Mouse (Mus musculus) gastrocnemius, postnatal 10 days (tissue): Measurements from ENCODE around the gene Tmem39b. TPM values are rescaled to one million over a fixed set of nuclear protein-coding genes. Genes with fewer than 3 reads are reported as not detected.
"Not testable (repeated sequence)": the region's sequence is repeated elsewhere in the genome, so short reads cannot be mapped to it uniquely, and the experiment has no call there.

Experiments
- DNase-seq: peaks from one replicate; pipeline ENCODE4 v3.0.0; 2021; ENCODE audit warnings: mixed read lengths
- long read RNA-seq, 2 experiments: library from polyadenylated mRNA; stranded (forward); transcript quantifications; one replicate each; pipeline ENCODE4 v2.0.0; 2021
- total RNA-seq, 2 experiments: library from RNA; stranded (reverse); gene quantifications; 2 replicates each; pipeline ENCODE4 v1.2.3; 2021

Tmem39b gene
- 1 to 10 TPM; 3.7 to 6.7 TPM for total RNA-seq
- long read RNA-seq, experiment 1: 0 reads
- long read RNA-seq, experiment 2, partial matches to known transcripts: 1 of 1 reads
- long read RNA-seq, experiment 2, other reads (novel, unspliced or antisense): 0 of 1 reads

DNA sequence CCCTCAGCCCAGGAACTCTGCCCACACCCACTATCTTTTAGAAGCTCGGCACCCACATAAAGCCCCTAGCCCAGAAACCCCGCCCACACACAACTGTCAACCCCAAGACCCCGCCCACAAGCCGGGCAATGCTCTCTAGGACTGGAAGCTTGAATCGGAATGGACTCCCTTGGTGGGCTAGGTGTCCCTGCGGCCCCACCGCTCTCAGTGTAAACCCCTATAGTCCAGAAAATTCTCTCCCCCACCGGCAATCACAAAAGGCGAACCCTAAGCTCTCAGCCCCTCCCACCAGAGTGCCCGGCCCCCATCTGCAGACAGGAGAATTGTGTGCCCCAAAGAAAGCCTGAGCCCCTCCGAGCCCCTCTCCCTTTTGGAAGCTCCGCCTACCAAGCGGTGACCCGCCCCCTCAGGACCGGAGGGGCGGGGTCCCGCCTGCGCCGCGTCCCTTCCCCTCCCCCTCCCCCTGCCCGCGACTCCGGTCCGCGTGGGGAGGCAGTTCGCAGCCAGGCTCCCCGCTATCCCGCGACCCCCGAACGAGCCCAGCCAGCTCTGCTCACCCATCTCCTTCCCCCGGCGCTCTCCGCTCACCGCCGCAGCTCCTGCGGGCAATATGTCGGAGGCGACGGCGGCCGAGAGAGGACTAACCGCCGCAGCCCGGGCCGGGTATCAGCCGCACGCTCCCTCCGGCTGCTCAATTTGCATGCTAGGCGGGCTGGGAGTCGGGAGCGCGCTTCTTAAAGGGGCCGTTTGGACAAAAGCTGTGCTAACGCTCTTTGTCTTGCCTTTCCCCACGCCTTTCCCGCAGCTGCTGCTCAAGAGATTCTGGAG, at the start of gene Tmem39b:
Gene Tmem39b (minus strand): TSS at position 681 of the 828 bp plus-strand sequence.
- DNase-seq: peak; percentile 87

DNA sequence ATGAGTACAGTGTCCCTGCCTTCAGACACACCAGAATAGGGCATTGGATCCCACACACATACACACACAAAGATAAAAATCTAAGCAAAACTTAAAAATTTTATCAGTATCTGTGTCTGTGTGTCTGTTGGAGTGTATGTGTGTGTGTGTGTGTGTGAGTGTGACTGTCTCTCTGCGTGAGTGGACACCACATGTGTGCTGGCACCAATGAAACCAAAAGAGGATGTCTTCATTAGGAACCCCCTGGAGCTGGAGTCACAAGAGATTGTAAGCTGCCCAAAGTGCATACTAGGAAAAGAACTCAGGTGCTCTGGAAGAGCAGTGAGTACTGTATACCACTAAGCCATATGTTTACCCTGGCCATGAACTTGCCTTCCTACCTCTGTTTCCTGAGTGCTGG, 49.5 kb upstream of the Tmem39b start:
- no peak for DNase-seq

DNA sequence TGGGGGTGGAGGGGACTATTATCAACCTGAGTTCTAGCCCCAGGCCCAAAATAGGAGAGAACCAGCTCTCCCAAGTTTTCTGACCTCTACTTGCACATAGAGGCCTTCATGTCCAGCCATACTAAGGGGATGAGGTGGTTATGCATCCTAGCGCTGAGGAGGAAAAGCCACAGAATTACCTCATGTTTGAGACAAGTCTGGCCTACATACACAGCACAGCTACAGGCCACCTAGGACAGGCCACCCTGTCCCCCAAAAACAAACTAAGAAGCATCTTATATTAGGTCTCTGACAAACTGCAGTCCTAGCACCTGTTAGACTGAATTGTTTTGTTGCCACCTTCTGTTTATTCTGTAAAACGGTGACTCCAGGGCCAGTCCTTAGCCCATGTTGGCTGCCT, 46.9 kb upstream of the Tmem39b start:
- DNase-seq: no peak

DNA sequence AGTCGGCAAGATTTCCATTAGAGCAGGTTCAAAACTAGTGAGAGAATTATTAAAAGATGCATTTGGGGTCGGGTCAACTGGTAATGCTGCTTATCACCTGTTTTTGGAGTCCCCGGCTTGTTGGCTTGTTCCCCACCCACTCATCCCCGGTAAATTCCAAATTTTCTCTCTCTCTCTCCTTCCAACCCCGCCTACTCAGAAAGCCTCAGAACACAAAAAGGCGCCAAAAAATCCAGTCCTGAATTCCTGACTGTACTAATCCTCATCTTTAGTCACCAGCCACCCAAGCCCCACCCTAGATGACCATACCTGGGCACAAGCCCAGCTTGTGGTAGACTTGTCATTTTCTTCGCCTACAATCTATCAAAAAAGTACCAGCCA, 46.4 kb upstream of the Tmem39b start:
- DNase-seq: peak; percentile 12

DNA sequence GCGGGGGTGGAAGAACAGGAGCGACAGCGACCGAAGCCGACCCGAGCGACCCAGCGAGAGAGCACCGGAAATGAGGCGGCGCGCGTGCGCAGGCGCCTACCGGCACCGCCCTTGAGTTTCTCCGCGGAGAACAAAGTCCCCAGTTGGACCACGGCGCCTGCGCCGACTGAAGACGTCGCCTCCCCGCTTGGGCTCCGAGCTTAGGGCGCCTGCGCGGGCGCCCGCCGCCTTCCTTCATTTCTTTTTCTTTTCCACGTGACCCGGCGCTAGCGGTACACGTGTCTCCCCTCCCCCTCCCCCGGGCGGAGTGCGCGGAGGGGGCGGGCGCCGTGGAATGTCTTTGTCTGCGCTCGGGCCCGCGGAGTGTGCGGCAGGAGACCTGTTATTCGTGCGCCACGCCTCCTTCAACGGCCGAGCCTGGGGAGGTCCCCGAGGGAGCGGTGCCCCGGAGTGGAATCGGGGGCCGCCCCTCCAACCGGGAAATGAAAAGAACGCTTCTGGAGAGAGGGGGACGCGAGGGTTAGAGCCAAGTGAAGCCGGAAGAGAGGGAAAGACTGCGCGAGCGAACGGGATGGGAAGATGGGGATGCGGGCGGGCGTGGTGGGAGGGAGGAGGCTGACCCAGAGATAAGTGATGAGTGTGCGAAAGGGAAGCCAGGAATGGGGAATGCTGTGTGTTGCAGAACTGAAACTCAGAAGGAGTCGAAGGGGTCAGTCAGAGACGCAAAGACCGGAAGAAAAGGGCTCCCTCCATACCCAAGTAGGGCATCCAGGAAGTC, 45.8 kb upstream of the Tmem39b start, which contains the start of gene Khdrbs1:
Gene Khdrbs1 (minus strand): TSS at position 72 of the 778 bp plus-strand sequence.
- peak; percentile 97 for DNase-seq

DNA sequence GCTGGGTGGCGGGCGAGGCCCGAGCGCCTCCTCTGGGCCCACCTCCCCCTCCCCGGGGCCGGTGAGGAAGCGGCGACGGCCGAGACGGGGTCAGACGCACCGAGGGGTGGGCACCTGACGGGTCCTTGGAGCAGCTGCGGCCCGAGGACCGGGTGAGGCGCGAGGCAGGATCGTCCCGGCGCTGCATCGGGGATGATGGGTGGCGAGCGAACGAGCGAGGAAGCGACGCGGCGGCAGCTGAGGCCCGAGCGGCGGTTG, 45.3 kb upstream of the Tmem39b start:
- no peak for DNase-seq

DNA sequence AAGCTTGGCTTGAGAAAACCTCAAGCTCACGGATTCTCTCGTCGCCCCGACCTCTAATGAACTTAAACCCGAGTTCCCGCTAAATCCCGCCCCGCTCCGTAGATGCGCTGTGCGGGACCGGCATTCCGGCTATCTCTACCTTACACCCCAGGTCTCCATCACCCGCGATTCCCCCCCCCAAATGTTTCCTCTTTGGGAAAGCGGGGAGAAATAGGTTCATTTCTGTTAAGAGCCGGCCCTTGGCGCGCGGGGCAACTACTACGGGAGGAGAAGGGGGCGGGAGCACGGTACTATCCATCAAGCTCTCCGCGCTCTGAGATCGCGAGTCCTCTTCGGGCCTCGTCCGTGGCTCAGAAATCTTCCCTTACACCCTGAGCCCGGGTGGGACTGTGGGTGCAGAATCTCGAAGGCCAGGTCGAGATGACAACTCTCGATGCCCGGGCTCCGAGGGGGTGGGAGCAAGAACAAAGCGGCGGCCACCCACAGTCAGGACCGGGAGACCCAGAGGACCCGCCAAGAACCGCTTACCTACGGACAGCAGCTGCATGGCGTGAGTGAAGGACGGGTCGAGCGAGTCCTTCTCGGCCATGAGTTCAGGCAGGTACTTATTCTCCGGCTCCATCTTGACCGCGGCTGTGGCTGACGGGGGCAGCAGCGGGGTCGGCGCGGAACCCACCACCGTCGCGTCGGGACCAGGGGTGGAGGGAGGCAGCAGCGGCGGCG, 44.8 kb upstream of the Tmem39b start:
- peak; percentile 47 for DNase-seq

DNA sequence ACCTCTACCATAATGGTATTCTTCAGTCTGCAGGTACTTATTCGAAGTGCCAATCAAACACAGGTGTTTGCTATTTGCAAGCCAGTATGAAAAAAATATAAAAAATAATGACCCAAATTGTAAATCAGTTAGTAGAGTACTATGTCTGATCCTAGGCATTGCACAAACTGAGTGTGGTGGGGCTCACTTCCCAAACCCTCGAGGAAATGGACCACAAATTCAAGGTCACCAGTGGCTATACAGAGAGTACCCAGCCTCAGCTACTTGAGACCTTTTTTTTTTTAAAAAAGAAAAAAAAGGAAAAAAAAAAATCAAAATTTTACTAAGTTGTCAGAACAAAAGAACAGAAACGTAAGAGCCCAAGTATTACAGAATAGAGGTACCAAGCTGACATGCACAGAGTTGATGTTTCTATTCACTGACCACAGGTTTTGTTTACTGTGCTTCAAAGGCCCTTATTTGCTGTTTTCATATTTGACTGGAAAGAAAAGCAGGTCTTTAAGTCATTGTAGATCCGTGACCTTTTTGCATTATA, 42.5 kb upstream of the Tmem39b start:
- DNase-seq: no peak

DNA sequence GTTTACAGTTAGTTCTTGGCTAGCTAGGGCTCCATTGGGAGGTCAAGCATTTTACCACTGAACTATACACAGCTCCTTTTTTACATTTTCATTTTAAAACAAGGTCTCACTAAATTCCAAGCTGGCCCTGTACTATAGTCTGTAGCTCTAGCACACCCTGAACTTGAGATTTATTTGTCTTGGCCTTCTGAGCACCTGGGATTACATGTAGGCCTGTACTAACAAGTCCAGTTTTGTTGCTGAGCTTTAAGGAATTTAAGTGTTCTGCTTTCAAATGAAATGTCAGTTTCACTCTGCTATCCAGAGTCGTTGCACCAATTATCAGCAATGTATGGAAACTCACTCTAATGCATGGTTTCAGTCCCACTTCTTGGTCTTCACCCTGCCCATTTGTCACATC, 39.5 kb upstream of the Tmem39b start:
- DNase-seq: no peak

DNA sequence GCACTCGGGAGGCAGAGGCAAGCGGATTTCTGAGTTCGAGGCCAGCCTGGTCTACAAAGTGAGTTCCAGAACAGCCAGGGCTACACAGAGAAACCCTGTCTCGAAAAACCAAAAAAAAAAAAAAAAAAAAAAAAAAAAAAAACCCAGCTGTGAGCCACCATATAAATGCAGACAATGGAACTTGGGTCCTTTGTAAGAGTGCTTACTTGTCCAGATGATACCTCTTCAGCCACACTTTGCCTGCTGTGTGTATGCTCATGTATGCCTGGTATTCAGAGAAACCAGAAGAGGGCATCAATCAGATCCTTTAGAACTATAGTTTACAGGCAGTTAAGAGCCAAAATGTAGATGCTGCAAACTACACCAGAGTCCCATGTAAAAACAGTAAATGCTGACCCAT, 38.8 kb upstream of the Tmem39b start:
- DNase-seq: not testable (repeated sequence)

DNA sequence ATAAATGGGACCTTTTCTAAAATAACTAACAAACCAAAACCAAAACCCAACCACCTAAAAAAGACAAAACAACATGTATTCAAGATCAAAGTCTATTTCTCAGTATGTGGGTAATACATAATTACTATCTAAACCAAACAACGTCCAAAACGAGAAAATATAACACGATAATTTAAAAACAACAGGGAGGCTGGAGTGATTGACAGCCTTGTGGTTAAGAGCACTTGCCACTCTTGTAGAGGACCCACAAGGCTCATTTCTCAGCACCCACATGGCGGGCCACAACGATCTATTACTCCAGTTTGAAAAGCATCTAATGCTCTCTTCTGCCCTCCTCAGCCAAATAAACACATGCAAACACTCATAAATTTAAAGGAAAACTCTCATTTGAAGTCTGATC, 34.8 kb upstream of the Tmem39b start:
- no peak for DNase-seq

DNA sequence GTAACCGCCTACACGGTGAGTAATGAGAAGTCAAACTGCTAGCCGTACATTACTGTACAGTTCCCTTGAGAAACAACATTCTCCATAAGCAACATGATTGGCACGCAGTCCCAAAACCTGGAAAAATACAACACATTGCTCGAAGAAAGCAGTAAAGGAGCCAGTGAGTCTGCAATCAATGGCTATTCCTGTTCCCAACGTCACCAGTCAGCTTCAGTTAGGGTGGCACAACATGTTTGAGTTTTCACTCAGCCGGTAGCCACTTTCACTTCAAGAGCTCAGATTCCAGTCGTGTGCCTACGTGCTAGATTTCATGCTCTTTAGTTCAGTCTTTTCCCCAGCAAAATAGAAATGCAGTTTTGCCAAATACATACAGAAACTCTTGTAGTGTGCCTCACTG, 19.7 kb upstream of the Tmem39b start:
- no peak for DNase-seq

DNA sequence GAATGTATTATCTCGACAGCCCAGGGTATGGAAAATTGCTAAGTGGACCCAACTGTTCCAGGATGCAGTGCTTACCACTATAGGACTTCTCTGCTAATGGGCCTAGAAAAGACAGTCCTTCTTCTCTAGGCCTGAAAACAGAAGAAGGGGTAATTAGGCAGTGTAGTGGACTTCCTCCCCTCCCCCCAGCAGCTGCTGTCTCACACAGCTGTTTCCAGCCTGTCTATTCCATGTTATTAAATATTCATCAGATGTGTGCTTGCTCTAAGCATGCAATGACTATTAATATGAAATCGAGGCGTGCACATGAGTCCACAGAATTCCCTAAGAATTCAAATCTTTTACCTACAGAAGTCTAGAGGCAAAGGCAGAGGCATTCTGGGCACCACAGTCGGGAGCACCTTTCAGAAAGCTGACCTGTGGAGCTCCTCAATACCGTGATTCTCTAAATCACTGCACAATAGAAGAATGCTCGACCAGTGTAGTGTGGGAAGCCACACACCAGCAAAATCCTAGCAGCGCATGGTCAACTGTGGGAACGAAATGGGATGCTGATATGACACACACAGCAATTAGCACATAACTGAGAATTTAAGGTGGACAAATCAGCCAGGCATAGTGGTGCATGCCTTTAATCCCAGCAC, 13.0 kb upstream of the Tmem39b start:
- DNase-seq: peak; percentile 35

DNA sequence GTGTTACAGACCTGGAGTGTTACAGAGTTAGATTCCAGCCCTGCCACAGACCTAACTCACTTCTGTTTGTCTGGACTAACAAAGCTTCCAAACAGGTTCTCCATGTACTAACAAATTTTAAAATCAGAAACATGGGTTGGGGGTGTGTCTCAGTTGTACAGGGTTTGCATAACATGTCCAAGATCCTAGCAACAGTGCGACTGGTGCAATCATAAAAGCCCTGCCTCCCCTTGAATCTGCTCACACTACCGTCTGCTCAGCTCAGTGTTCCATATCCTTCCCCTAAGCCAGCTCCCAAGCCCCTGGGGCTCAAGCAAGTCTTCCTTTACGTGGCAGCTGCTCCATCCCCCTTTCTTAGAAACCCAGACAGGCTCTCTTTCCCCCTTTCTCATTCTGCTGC, 10.1 kb upstream of the Tmem39b start:
- DNase-seq: no peak

DNA sequence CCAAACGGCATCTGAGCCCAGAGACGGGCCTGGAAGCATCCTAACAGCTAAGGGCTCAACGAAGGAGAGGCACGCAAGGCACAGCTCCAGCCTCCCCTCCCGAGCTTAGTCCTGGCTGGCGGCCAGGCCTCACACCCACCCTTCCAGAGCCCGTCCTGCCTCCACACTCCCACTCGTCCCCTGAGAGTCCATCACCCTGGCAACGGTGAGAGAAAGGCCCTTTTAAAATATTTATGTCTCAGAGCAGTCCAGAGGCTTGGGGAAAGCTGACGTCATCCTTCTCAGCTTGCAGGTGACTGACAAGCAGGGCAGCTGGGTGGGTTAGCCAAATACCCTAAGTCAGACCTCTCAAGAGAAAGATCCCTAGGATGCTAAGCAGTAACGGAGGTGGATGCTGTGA, 5.8 kb upstream of the Tmem39b start:
- peak; percentile 56 for DNase-seq

DNA sequence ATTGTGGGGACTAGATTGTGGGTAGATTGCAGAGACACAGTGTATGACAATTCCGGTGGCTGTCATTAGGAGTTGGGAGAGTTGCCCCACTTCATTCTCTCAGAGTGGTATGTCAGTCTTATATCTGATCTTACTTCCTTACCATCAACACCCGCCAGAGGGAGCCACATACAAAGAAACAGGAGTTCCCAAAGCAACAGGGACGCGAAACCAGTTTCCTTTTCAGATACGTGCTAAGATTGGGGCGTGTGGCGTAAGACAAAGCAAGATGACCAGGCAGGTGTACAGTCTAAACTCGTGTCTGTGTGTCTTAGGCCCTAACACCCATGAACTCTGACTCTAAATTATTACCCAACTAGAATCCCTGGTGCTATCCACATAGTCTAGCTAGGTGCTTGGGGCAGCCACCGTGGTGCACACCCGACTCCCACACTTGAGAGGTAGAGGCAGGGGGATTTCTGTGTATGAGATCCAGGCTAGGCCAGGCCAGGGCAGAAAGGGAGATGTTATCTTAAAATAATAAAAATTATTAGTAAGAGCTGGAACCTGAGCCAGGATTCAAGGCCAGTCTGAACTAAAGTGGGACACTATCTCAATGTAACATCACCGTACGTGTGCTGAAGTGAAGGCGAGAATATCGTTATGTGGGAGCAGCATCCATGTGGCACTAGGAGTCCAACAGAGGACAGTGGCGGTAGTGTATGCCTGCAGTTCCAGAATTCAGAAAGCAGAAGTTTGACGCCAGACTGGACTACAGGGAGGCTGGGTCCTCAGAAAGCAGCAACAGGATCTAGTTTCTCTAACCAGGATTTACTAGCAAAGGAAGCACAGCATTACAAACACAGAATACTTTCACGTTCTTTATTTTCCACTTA, 5.1 kb upstream of the Tmem39b start:
- DNase-seq: peak; percentile 84

DNA sequence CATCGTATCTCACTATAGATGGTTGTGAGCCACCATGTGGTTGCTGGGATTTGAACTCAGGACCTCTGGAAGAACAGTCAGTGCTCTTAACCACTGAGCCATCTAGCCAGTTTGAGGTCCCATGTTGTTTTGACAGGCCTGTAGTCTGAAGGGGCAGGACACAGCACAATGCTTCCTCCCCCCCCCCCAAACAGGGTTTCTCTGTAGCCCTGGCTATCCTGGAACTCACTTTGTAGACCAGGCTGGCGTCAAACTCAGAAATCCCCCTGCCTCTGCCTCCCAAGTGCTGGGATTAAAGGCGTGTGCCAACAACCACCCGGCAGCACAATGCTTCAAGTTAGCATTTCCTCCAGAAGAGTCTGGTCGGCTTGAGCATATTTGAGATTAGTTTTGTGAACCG, 4.0 kb upstream of the Tmem39b start:
- not testable (repeated sequence) for DNase-seq

DNA sequence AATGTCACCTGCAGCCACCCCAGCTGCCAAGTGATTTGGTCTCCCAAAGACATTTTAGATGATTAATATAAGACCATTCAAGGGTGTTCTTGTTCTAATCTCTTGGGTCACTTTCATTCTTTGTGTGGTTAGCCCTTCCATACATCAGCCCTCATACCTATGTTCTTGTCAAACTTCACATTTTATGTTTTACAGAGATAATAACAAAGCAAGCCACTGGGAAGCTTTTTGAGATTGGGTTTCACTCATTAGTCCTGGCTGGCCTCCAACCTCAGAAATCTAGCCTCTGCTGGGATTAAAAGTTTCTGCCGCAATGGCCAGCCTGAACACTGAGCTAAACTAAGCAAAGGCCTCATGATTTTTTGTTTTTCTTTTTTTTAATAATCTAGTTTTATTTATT, 3.6 kb upstream of the Tmem39b start:
- no peak for DNase-seq

DNA sequence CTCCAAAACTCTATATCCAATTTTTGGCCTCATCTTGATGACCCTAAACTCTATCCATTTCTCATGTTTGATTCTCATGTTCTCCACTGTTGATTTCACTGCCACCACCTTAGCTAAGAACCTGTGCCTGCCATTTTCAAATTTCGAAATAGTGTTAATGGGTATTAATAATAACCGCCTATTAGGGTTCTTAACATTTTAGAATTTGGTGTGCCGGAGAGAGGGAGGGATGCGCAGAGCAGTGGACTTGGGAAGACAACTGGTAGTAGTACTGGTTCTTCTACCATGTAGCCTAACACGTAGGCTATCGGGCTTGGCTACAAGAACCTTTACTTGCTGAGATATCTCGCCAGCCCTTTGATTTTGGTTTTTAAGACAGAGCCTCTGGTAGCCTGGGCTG, 553 bp upstream of the Tmem39b start:
- no peak for DNase-seq

DNA sequence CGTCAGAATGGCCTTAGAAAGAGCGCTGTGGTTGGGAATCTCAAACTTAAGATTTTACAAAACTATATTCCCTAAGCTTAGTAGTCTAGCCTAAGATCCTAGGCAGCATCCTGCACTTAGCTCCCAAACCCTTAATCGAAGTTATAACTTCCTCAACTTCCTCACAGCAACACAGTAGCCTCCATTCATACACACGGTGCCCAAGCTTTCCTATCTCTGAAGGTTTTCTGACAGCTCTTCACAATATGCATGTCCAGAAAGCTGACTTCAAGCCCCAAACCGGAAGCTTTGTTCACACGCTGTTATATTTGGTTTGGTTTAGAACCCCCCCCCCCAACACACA, 852 bp downstream of the Tmem39b start:
- DNase-seq: no peak

DNA sequence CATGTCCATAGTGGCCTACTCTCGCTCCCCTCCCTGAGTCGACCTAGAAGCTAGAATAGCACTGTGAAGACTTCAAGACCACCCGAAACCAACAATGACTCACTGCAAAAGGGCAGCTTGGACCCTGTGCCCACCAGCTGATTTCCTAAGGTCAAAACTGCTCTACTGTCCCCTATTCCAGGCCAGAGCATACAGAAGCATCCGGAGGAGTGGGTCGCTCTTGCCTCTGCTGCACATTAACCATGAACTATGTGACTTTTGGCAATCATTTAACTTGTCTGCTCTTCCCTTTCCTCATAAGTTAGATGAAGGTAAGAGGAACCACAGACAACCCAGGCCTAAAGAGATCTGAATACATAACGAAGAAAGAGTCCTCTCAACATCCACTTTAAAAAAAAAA, 12.1 kb downstream of the Tmem39b start:
- no peak for DNase-seq
